Mouse (Mus musculus) layer of hippocampus, adult 2 months (tissue): ENCODE results near the gene Ccdc105. TPM values are rescaled to one million over a fixed set of nuclear protein-coding genes. Genes with fewer than 3 reads are reported as not detected.

Experiments
- DNase-seq, 2 experiments: peaks; one replicate each; pipeline ENCODE4 v3.0.0; 2022; ENCODE audit warnings: low spot score in 2 of 2
- H3K27ac ChIP-seq: fragments of 200-600 bp; 2 replicates; pipeline ENCODE4 v1.8.1; 2022
- H3K4me3 ChIP-seq: fragments of 200-600 bp; 2 replicates; pipeline ENCODE4 v1.8.1; 2022; ENCODE audit warnings: mild to moderate bottlenecking
- CTCF ChIP-seq: fragments of 200-600 bp; conservative IDR thresholded peaks from 2 replicates; pipeline ENCODE4 v1.8.1; 2022; ENCODE audit warnings: antibody characterized with exemption, mild to moderate bottlenecking, moderate library complexity
- total RNA-seq, 2 experiments: library from RNA; stranded (reverse); gene quantifications; 2 replicates each; pipeline ENCODE4 v1.2.3; 2021

Ccdc105 gene
- total RNA-seq, 2 experiments from 2014 or later, result 0.81 to 0.84 TPM

DNA sequence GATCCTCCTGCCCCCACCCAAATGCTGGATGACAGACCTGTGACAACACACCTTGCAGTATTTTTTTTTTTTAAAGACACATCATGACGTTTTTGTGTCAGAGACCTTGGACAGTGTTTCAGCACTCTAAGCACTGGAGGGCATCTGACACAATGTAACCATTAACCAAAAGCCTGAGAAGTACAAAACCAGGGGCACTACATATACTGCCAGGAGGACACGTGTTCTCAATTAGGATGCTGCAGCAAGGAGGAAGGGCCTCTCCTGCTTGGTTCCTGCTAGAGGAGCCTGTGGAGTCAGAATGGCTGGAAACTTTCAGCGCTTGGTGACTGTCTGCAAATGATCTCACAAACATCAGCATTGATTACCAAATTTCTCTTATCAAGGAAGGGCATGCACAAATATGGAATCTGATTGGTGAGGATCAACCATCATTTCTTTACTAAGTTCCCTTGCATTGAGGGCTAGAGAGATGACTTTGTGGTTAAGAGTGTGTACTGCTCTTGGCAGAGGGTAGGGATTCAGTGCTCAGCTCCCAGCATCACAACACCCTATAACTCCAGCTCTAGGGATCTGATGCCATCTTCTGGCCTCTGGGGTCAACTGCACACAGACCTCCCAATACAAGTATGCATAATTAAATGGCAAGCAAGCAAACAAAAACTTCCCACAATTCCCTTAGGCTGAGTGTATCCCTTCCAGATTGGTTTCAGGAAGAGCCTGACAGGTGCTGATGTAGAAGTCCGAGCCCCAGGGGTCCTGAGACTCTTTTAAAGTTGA, 7.2 kb downstream of the Ccdc105 start:
- H3K27ac ChIP-seq, result no peak overlapping the region
- peak; percentile 45 for TF ChIP-seq CTCF
- no peak overlapping the region for H3K4me3 ChIP-seq
- no peak for DNase-seq

DNA sequence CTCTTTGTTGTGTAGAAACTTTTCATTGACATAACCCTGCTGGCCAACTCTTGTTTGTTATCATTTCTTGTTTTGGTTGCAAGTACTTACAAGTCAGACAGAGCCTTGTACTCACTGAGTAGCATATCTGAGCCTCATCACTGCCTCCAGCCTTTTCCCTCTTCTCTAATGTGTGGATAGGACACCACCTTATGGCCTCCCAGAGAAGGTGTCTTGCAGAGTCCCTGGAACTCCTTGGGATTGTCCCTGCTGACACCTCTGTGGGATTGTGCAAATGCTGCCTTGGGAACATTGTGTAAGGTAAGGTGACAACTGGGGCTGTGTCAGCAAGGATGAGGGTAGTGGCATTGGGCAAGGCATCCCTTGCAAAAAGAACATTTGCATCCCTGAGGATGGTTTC, 9.1 kb downstream of the Ccdc105 start:
- H3K4me3 ChIP-seq, result no peak overlapping the region
- no peak for DNase-seq
- no peak overlapping the region for H3K27ac ChIP-seq
- peak; percentile 29 for TF ChIP-seq CTCF

DNA sequence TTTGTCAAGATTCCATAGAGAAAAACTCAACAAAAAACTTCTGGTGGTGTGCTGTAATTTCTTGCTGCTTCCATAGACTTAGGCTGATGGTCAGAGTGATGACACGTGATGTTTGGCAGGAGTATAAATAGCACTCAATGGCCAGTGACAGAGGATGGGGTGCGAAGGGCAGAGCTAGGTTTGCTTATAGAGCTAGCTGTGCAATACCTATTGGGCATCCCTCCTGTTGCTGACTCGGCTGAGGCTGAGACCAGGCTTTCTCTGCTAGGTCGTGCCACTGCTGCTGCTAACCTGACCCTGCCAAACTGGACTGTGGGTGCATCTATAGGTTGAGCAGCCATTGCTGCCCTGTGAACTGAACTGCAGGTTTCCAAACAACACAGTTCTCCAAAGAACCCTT, 13.0 kb downstream of the Ccdc105 start:
- DNase-seq, result no peak
- H3K27ac ChIP-seq, result no peak overlapping the region
- H3K4me3 ChIP-seq, result no peak overlapping the region
- TF ChIP-seq CTCF, result no peak

GRCm38 (mm10) chr10:78727876-78728275, 25.0 kb downstream of the Ccdc105 start:
- H3K4me3 ChIP-seq, result no peak overlapping the region
- no peak for TF ChIP-seq CTCF
- no peak for DNase-seq
- no peak overlapping the region for H3K27ac ChIP-seq

GRCm38 (mm10) chr10:78727035-78727434, 25.8 kb downstream of the Ccdc105 start:
- DNase-seq, result no peak
- no peak for TF ChIP-seq CTCF
- Histone ChIP-seq H3K27ac (no peak overlapping the region), H3K4me3 (no peak overlapping the region)

- Histone ChIP-seq H3K27ac (no peak overlapping the region), H3K4me3 (no peak overlapping the region)
- no peak for DNase-seq
- no peak for TF ChIP-seq CTCF
Measured at GRCm38 (mm10) chr10:78723416-78723815, 29.4 kb downstream of the Ccdc105 start.

DNA sequence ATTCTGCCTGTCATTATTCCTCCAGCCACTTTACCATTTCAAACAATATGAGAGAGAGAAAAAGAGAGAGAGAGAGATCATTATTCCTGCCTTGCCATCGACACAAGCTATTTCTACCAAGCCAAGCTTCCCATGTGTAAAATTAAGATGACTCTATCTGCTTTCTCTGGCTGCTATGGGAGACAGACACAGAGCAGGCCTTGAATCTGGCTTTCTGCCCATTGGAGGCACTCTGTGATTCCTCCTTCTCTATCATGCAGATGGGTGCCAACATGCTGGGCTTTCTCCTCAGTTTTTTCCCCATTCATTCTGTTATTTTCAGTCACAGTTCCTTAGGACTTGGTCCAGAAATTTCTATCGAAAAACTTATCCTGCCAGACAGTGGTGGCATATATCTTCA, 30.2 kb downstream of the Ccdc105 start:
- Histone ChIP-seq H3K4me3 (no peak overlapping the region), H3K27ac (no peak overlapping the region)
- DNase-seq, result peak; percentile 57 to 72
- TF ChIP-seq CTCF, result no peak

DNA sequence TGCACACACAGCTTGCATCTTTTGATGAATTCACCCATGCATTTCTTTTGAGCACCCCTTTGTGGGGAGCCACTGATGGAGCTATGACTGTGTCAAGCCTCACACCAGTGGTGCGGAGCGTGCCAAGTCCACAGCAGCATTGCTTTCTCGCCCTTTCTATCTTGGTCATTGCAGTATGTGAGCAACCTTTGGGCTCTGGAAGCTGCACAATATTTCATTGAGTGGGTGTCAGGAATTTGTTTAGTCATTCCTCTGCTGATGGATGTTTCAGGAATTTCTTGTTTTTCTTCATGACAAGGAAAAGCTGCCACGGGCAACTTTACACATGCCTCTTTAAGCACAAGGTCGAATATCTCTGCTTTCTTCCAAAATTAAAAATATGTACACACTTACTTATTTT, 30.8 kb downstream of the Ccdc105 start:
- no peak for TF ChIP-seq CTCF
- no peak for DNase-seq
- no peak overlapping the region for H3K27ac ChIP-seq
- H3K4me3 ChIP-seq, result no peak overlapping the region

GRCm38 (mm10) chr10:78718056-78718455, 34.8 kb downstream of the Ccdc105 start, which contains the start of gene Casp14:
Gene Casp14, minus strand, starts transcription at chr10:78718294.
- no peak for DNase-seq
- Histone ChIP-seq H3K4me3 (no peak within 1 kb of the TSS), H3K27ac (no peak within 1 kb of the TSS)
- TF ChIP-seq CTCF, result no peak

GRCm38 (mm10) chr10:78716231-78716630, 36.6 kb downstream of the Ccdc105 start:
- Histone ChIP-seq H3K27ac (no peak overlapping the region), H3K4me3 (no peak overlapping the region)
- no peak for TF ChIP-seq CTCF
- no peak for DNase-seq

DNA sequence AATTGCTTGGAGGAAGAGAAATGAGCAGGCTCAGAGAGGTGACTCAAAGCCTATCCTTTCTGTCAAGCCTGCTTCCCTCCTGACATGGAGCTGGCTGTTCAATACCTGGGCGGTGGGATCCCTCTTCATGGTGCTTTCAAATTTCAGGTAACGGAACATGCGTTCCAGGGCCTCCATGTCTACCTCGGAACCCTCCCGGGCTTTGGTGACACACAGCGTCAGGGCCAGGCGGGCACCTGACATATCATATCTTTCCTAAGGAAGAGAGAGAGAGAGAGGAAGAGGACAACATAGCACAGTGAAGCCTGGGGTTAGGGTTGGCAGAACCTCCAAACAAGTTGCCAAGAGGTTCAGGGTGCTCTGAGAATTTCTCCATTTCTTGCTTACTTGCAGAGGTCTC, 37.7 kb downstream of the Ccdc105 start:
- Histone ChIP-seq H3K4me3 (no peak overlapping the region), H3K27ac (no peak overlapping the region)
- no peak for DNase-seq
- no peak for TF ChIP-seq CTCF

DNA sequence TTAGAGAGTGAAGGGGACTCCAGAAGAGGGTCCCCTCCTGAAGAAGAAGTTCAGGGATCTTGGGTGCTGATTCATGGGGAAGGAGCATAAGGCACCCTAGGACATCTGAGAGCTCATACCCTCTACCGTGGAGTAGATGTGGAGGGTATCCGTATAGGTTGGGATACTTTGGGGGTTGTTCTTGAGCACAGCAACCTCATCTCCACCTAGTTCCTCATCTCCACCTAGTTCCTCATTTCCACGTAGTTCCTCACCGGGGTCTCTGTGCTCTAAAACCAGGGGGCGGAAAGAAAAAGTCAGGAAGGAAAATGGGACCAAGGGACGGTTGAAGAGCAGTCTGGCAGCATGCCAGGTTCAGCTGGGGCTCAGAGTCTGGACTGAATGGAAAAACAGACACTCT, 38.7 kb downstream of the Ccdc105 start:
- Histone ChIP-seq H3K27ac (no peak overlapping the region), H3K4me3 (no peak overlapping the region)
- DNase-seq, result no peak
- no peak for TF ChIP-seq CTCF

DNA sequence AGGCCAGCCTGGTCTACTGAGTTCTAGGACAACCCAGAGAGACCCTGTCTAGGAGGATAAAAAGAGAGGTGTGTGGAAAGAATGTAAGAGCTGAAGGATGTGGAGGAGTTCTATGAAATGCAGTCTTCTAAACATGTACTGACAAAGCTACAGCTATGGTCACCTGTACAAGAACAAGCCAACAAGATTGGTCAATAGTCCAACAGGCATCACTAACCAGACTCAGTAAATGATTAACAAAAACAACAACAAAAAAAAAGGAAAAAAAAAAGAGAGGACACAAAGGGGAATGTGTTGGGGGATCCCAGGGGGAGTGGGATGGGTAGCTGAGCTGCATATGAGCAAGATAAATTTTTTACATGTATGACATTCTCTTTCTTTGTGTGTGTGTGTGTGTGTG, 42.2 kb downstream of the Ccdc105 start:
- Histone ChIP-seq H3K27ac (no peak overlapping the region), H3K4me3 (no peak overlapping the region)
- TF ChIP-seq CTCF, result no peak
- DNase-seq, result no peak

GRCm38 (mm10) chr10:78700881-78701280, 52.0 kb downstream of the Ccdc105 start:
- no peak for DNase-seq
- TF ChIP-seq CTCF, result no peak

More at GRCm38 (mm10) chr10:78700881-78701280, 52.0 kb downstream of the Ccdc105 start:
- Histone ChIP-seq H3K4me3 (no peak overlapping the region), H3K27ac (no peak overlapping the region)

Other genes starting within 250 kb of the Ccdc105 start
- gene Olfr1358, start 235.6 kb downstream of the Ccdc105 start, total RNA-seq, result not detected
- gene Ilvbl, start 178.7 kb downstream of the Ccdc105 start, total RNA-seq, result 10 to 100 TPM; 27.8 to 30.2 TPM
- gene Syde1, start 161.1 kb downstream of the Ccdc105 start, total RNA-seq, result 1 to 10 TPM; 6.3 TPM
- not detected for gene Olfr1357, start 135.0 kb downstream of the Ccdc105 start, total RNA-seq
- gene Casp14, start 34.8 kb downstream of the Ccdc105 start, total RNA-seq, result not detected
- gene Slc1a6, start 27.4 kb upstream of the Ccdc105 start, total RNA-seq, result 10 to 100 TPM; 11.0 to 11.5 TPM
- under 1 TPM in 1 of 2 experiments, not detected in 1; 0.13 TPM for gene Olfr1356, start 99.1 kb upstream of the Ccdc105 start, total RNA-seq
- not detected for gene Olfr1355, start 122.5 kb upstream of the Ccdc105 start, total RNA-seq
- not detected for gene Olfr1354, start 160.1 kb upstream of the Ccdc105 start, total RNA-seq
- not detected for gene Olfr8, start 197.6 kb upstream of the Ccdc105 start, total RNA-seq
- not detected for gene Olfr1353, start 210.2 kb upstream of the Ccdc105 start, total RNA-seq
- not detected for gene Olfr1352, start 228.0 kb upstream of the Ccdc105 start, total RNA-seq